In genomic region chr1:133842074-133842725, GRCm38 (mm10) we compare ENCODE assay signal across 8 mouse cellular contexts. TPM values are rescaled to one million over a fixed set of nuclear protein-coding genes. Genes with fewer than 3 reads are reported as not detected.
DNase-seq lines count a peak whose midpoint lies in the region; ATAC-seq and TF ChIP-seq lines count a peak whose summit lies in the region.

No protein-coding gene starts in this region.

- H3K4me3 ChIP-seq in hindbrain, embryonic 16.5 days (ENCODE audit: low read length): no peak overlapping the region
- H3K4me3 ChIP-seq in midbrain, embryonic 11.5 days (ENCODE audit: low read depth, low read length): no peak overlapping the region
- H3K4me3 ChIP-seq in liver, postnatal 0 days (ENCODE audit: low read depth, low read length): no peak overlapping the region

- H3K27ac ChIP-seq in hindbrain, embryonic 16.5 days (ENCODE audit: low read depth, low read length): no peak overlapping the region
- no peak overlapping the region for H3K27ac ChIP-seq in midbrain, embryonic 11.5 days (ENCODE audit: low read depth, low read length)
- no peak overlapping the region for H3K27ac ChIP-seq in liver, postnatal 0 days (ENCODE audit: low read depth)

- TF ChIP-seq EP300 in liver, postnatal 0 days (IDR thresholded peaks at IDR 0.05; ENCODE audit: low read depth): no peak

- no peak overlapping the region for H3K4me2 ChIP-seq in hindbrain, embryonic 16.5 days (ENCODE audit: low read length)
- no peak overlapping the region for H3K4me2 ChIP-seq in midbrain, embryonic 11.5 days
- no peak overlapping the region for H3K4me2 ChIP-seq in liver, postnatal 0 days (ENCODE audit: low read depth, low read length)

- no peaks in the 10 kb centered on the region for H3K9me3 ChIP-seq in hindbrain, embryonic 16.5 days (ENCODE audit: control insufficient read depth, low read length)
- H3K9me3 ChIP-seq in midbrain, embryonic 11.5 days (ENCODE audit: control insufficient read depth, low read length): no peaks in the 10 kb centered on the region
- H3K9me3 ChIP-seq in liver, postnatal 0 days (ENCODE audit: low read length): no peaks in the 10 kb centered on the region; the same call in 1 of the 2 replicates

- 54% methylated on average over 11 of the region's 11 CpGs for WGBS in hindbrain, embryonic 16.5 days
- WGBS in midbrain, embryonic 11.5 days: 68% methylated on average over 11 of the region's 11 CpGs
- WGBS in liver, postnatal 0 days (ENCODE audit: insufficient replicate concordance): 74% methylated on average over 11 of the region's 11 CpGs

- peaks cover 15% of the 10 kb centered on the region for H3K4me1 ChIP-seq in hindbrain, embryonic 16.5 days (ENCODE audit: control insufficient read depth, insufficient read depth, low read depth, low read length)
- H3K4me1 ChIP-seq in midbrain, embryonic 11.5 days (ENCODE audit: control insufficient read depth, insufficient read depth, low read length): peaks cover 2% of the 10 kb centered on the region; the same call in 1 of the 2 replicates
- peaks cover 2% of the 10 kb centered on the region; the same call in 1 of the 2 replicates for H3K4me1 ChIP-seq in liver, postnatal 0 days (ENCODE audit: insufficient read depth)

- H3K27me3 ChIP-seq in hindbrain, embryonic 16.5 days (replicated peaks; ENCODE audit: control insufficient read depth, insufficient read depth, low read length): no peaks in the 10 kb centered on the region
- no peaks in the 10 kb centered on the region for H3K27me3 ChIP-seq in midbrain, embryonic 11.5 days (ENCODE audit: control insufficient read depth, insufficient read depth, low read length)
- H3K27me3 ChIP-seq in liver, postnatal 0 days (ENCODE audit: insufficient read depth, low read length): 0 out of 2 replicates have a peak, but pooled peaks cover 4% of the 10 kb centered on the region

- TF ChIP-seq CTCF in liver, postnatal 0 days (IDR thresholded peaks at IDR 0.05; ENCODE audit: low read depth): no peak

- peak; percentile 75 for DNase-seq in CD4-positive, CD25-positive, alpha-beta regulatory T cell, adult 2 months (ENCODE audit: low read depth, low spot score)
- DNase-seq in midbrain, embryonic 11.5 days (ENCODE audit: low spot score, missing footprints): no peak
- DNase-seq in B cell, adult 2 months: no peak
- no peak for DNase-seq in liver, postnatal 0 days
- no peak for DNase-seq in ovary, postnatal 36 days (ENCODE audit: low spot score)
- no peak for DNase-seq in gastrocnemius, postnatal 25 days

- H3K9ac ChIP-seq in hindbrain, embryonic 16.5 days (ENCODE audit: low read depth, low read length): no peak overlapping the region
- no peak overlapping the region for H3K9ac ChIP-seq in midbrain, embryonic 11.5 days (ENCODE audit: low read length)
- no peak overlapping the region for H3K9ac ChIP-seq in liver, postnatal 0 days (replicated peaks)

- peak; percentile 80 for ATAC-seq in activated CD4-positive, CD25-positive, alpha-beta regulatory T cell, adult 4 months
- peak; percentile 37; the same call in 1 of the 2 replicates for ATAC-seq in hindbrain, embryonic 16.5 days
- peak; percentile 27; the same call in 1 of the 2 replicates for ATAC-seq in midbrain, embryonic 11.5 days (ENCODE audit: low FRiP score)
- no peak for ATAC-seq in liver, postnatal 0 days

- no peaks in the 10 kb centered on the region for H3K36me3 ChIP-seq in hindbrain, embryonic 16.5 days (ENCODE audit: control insufficient read depth, insufficient read depth, low read length)
- no peaks in the 10 kb centered on the region for H3K36me3 ChIP-seq in midbrain, embryonic 11.5 days (ENCODE audit: control insufficient read depth, insufficient read depth, low read length)
- no peaks in the 10 kb centered on the region for H3K36me3 ChIP-seq in liver, postnatal 0 days (replicated peaks; ENCODE audit: insufficient read depth, low read length)

RNA-seq across cellular contexts. Expression of gene Atp2b4, which starts 41.4 kb away (rescaled TPM):
- 10 to 100 TPM; 17.8 to 19.0 TPM for polyA plus RNA-seq in activated CD4-positive, CD25-positive, alpha-beta regulatory T cell, adult 4 months (2017; shearing (Covaris generic))
- polyA plus RNA-seq in hindbrain, embryonic 16.5 days (2015; fragmentation: Nextera tagmentation; extraction: Ambion mirVana): 13.6 and 14.7 TPM in 2 replicates
- polyA plus RNA-seq in midbrain, embryonic 11.5 days (2014; fragmentation: Nextera tagmentation; extraction: Ambion mirVana): 7.6 and 8.3 TPM in 2 replicates
- 6.6 and 9.9 TPM in 2 replicates for polyA plus RNA-seq in liver, postnatal 0 days (2015; fragmentation: Nextera tagmentation; extraction: Ambion mirVana)
- 10 to 100 TPM; 12.0 to 17.2 TPM for total RNA-seq in gastrocnemius, postnatal 25 days (2021)
